In the genomic region with DNA sequence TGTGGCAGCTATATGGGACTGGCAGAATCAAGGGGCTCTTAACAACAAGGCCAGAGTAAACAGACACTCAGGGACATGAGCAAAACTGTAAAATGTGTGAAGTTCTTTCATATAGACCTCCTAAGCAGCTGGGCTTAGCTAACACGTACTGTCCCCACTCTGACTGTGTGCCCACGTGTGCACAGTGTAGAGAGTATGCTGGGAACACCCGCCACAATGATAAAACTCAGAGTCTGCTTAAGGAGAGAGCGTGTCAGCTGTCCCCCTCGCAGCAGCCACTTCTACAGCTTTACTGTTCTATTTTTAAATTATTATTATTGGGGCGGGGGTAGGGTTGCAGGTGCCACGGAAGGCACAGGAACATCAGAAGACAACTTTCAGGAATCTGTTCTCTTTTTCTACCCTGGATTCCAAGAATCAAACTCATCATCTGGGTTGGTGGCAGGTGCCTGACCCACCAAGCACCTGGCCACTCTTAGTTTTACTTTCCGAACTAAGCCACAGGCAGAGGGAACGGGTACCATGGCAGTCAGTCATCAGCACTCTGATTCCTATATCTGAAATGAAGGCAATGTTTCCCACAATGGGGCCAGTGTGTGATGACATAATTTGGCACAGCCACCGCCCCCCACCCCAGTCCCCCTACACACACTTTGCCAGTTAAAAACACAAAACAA, we compare ENCODE assay signal across 27 mouse cellular contexts.
DNase-seq lines count a peak whose midpoint lies in the region; ATAC-seq and TF ChIP-seq lines count a peak whose summit lies in the region.
"Had no signal": no experiment of that assay in that cellular context is flagged by ENCODE, and none has a peak within 500 bp of the region (broad histone marks: within the 10 kb centered on the region; RNA-seq: fewer than 3 reads in every experiment).

No protein-coding gene starts in this region.

- H3K36me3 ChIP-seq in heart, adult 2 months (ENCODE audit: control insufficient read depth, insufficient read depth, low read length) = peaks cover 2% of the 10 kb centered on the region
- no peaks in the 10 kb centered on the region for H3K36me3 ChIP-seq in heart, embryonic 14.5 days (ENCODE audit: control insufficient read depth, insufficient read depth, low read length)
- no peaks in the 10 kb centered on the region for H3K36me3 ChIP-seq in liver, postnatal 0 days (replicated peaks; ENCODE audit: insufficient read depth, low read length)
- no peaks in the 10 kb centered on the region for H3K36me3 ChIP-seq in liver, embryonic 12.5 days
- H3K36me3 ChIP-seq in small intestine, adult 2 months (ENCODE audit: control insufficient read depth, insufficient read depth, low read length) = no peaks in the 10 kb centered on the region
- H3K36me3 ChIP-seq: embryonic facial prominence, embryonic 12.5 days; limb, embryonic 12.5 days; midbrain, embryonic 15.5 days had no signal

- ATAC-seq in heart, embryonic 14.5 days (ENCODE audit: insufficient number of reproducible peaks, insufficient read depth, low FRiP score, low read depth) = peak; percentile 78; the same call in 1 of the 2 replicates
- ATAC-seq in liver, postnatal 0 days = peak; percentile 30; the same call in 1 of the 2 replicates
- ATAC-seq in liver, embryonic 12.5 days = no peak
- ATAC-seq: forebrain, embryonic 14.5 days; hindbrain, embryonic 16.5 days; lung, postnatal 0 days; midbrain, embryonic 15.5 days had no signal

- DNase-seq in heart, adult 11 months = peak; percentile 82
- DNase-seq in heart, adult 2 months = no peak
- DNase-seq in heart, adult 18-20 months = no peak
- DNase-seq in liver, postnatal 0 days = no peak
- no peak for DNase-seq in ovary, adult 18-20 months (ENCODE audit: low spot score)
- DNase-seq: adrenal gland, postnatal 14 days; cerebellum, adult 11 months; cerebellum, adult 9-10 months; embryo, embryonic 11 days; gastrocnemius, postnatal 25 days; kidney, adult 2 months; kidney, postnatal 36 days; right cerebral cortex, postnatal 4 days; thymus, adult 2 months; thymus, postnatal 36 days had no signal

- no peaks in the 10 kb centered on the region for H3K27me3 ChIP-seq in heart, adult 2 months (ENCODE audit: control insufficient read depth, insufficient read depth, low read length)
- H3K27me3 ChIP-seq in heart, embryonic 14.5 days (ENCODE audit: control insufficient read depth, insufficient read depth, low read length) = no peaks in the 10 kb centered on the region
- no peaks in the 10 kb centered on the region for H3K27me3 ChIP-seq in liver, postnatal 0 days (ENCODE audit: insufficient read depth, low read length)
- no peaks in the 10 kb centered on the region for H3K27me3 ChIP-seq in liver, embryonic 12.5 days (replicated peaks)
- H3K27me3 ChIP-seq in small intestine, adult 2 months (ENCODE audit: control insufficient read depth, insufficient read depth, low read length) = no peaks in the 10 kb centered on the region
- H3K27me3 ChIP-seq: embryonic facial prominence, embryonic 12.5 days; limb, embryonic 12.5 days; midbrain, embryonic 15.5 days had no signal

- peak overlapping the region; percentile 4 for H3K4me2 ChIP-seq in heart, embryonic 14.5 days (ENCODE audit: low read length)
- H3K4me2 ChIP-seq in liver, postnatal 0 days (ENCODE audit: low read depth, low read length) = no peak overlapping the region
- H3K4me2 ChIP-seq in liver, embryonic 12.5 days = no peak overlapping the region
- H3K4me2 ChIP-seq: embryonic facial prominence, embryonic 12.5 days; limb, embryonic 12.5 days; midbrain, embryonic 15.5 days had no signal

- no peak for TF ChIP-seq EP300 in heart, adult 2 months (IDR thresholded peaks at IDR 0.05; ENCODE audit: insufficient read depth, low read depth, low read length)
- TF ChIP-seq EP300 in liver, postnatal 0 days (IDR thresholded peaks at IDR 0.05; ENCODE audit: low read depth) = no peak

- H3K79me2 ChIP-seq in heart, adult 2 months (replicated peaks; ENCODE audit: control insufficient read depth, insufficient read depth, low read length) = peaks cover 4% of the 10 kb centered on the region

- WGBS in heart, adult 2 months = 63% methylated on average over 10 of the region's 10 CpGs
- 36% methylated on average over 10 of the region's 10 CpGs for WGBS in heart, embryonic 14.5 days
- WGBS in liver, postnatal 0 days (ENCODE audit: insufficient replicate concordance) = 78% methylated on average over 10 of the region's 10 CpGs
- 75% methylated on average over 10 of the region's 10 CpGs for WGBS in liver, embryonic 12.5 days (ENCODE audit: insufficient replicate concordance)
- 86% methylated on average over 10 of the region's 10 CpGs for WGBS in small intestine, adult 2 months

- H3K27ac ChIP-seq in heart, adult 2 months = no peak overlapping the region
- H3K27ac ChIP-seq in heart, embryonic 14.5 days (replicated peaks in 1 of 2; ENCODE audit: control insufficient read depth in 1 of 2, insufficient read depth in 1 of 2, low read depth in 2 of 2, low read length in 2 of 2) = peak overlapping the region; percentile 36 to 64; a peak in 3 of 4 replicates
- H3K27ac ChIP-seq in liver, postnatal 0 days (ENCODE audit: low read depth) = no peak overlapping the region
- no peak overlapping the region for H3K27ac ChIP-seq in liver, embryonic 12.5 days
- H3K27ac ChIP-seq in small intestine, adult 2 months (ENCODE audit: insufficient read depth, low read depth, low read length) = peak overlapping the region; percentile 49; the same call in 1 of the 2 replicates
- H3K27ac ChIP-seq: embryonic facial prominence, embryonic 12.5 days; layer of hippocampus, adult 2 months; left cerebral cortex, adult 2 months; limb, embryonic 12.5 days; macrophage; midbrain, embryonic 15.5 days had no signal

- peaks cover 7% of the 10 kb centered on the region for H3K4me1 ChIP-seq in heart, adult 2 months (ENCODE audit: control insufficient read depth, insufficient read depth, low read length)
- peaks cover 8 to 40% of the 10 kb centered on the region in 2 experiments; a peak in 3 of 4 replicates for H3K4me1 ChIP-seq in heart, embryonic 14.5 days (ENCODE audit: control insufficient read depth in 2 of 2, insufficient read depth in 2 of 2, low read length in 2 of 2)
- peaks cover 38% of the 10 kb centered on the region for H3K4me1 ChIP-seq in liver, postnatal 0 days (ENCODE audit: insufficient read depth)
- H3K4me1 ChIP-seq in liver, embryonic 12.5 days = peaks cover 2% of the 10 kb centered on the region; the same call in 1 of the 2 replicates
- H3K4me1 ChIP-seq in small intestine, adult 2 months (ENCODE audit: control insufficient read depth, insufficient read depth, insufficient read length, low read length) = peaks cover 4% of the 10 kb centered on the region; the same call in 1 of the 2 replicates

- no peak for TF ChIP-seq CTCF in heart, adult 2 months (IDR thresholded peaks at IDR 0.05)
- no peak for TF ChIP-seq CTCF in liver, postnatal 0 days (IDR thresholded peaks at IDR 0.05; ENCODE audit: low read depth)
- TF ChIP-seq CTCF in small intestine, adult 2 months (IDR thresholded peaks at IDR 0.05; ENCODE audit: extremely low read depth, insufficient read length, insufficient replicate concordance, low read depth, low read length) = no peak

- intact Hi-C loops in heart, adult 2 months (cut with DNase I) = no loop called here

- H3K9ac ChIP-seq in heart, adult 2 months (ENCODE audit: low read depth, low read length) = no peak overlapping the region
- H3K9ac ChIP-seq in heart, embryonic 14.5 days (ENCODE audit: low read length) = no peak overlapping the region
- H3K9ac ChIP-seq in liver, postnatal 0 days (replicated peaks) = no peak overlapping the region
- H3K9ac ChIP-seq in liver, embryonic 12.5 days = no peak overlapping the region
- H3K9ac ChIP-seq: embryonic facial prominence, embryonic 12.5 days; limb, embryonic 12.5 days; midbrain, embryonic 15.5 days had no signal

- H3K9me3 ChIP-seq in heart, embryonic 14.5 days (ENCODE audit: control insufficient read depth, low read length) = no peaks in the 10 kb centered on the region
- no peaks in the 10 kb centered on the region for H3K9me3 ChIP-seq in liver, postnatal 0 days (ENCODE audit: low read length)
- no peaks in the 10 kb centered on the region for H3K9me3 ChIP-seq in liver, embryonic 12.5 days (replicated peaks)
- H3K9me3 ChIP-seq: embryonic facial prominence, embryonic 12.5 days; limb, embryonic 12.5 days; midbrain, embryonic 15.5 days had no signal

- TF ChIP-seq POLR2A in heart, adult 2 months (IDR thresholded peaks at IDR 0.05; ENCODE audit: insufficient read depth, low read depth, low read length) = no peak
- no peak for TF ChIP-seq POLR2A in small intestine, adult 2 months (IDR thresholded peaks at IDR 0.05; ENCODE audit: low read depth, low read length)

- H3K4me3 ChIP-seq in heart, adult 2 months = no peak overlapping the region
- H3K4me3 ChIP-seq in heart, embryonic 14.5 days (ENCODE audit: control insufficient read depth in 1 of 2, insufficient read depth in 1 of 2, low read depth in 1 of 2, low read length in 2 of 2) = no peak overlapping the region
- no peak overlapping the region for H3K4me3 ChIP-seq in liver, postnatal 0 days (ENCODE audit: low read depth, low read length)
- no peak overlapping the region for H3K4me3 ChIP-seq in liver, embryonic 12.5 days
- H3K4me3 ChIP-seq in small intestine, adult 2 months (ENCODE audit: low read depth, low read length) = no peak overlapping the region
- H3K4me3 ChIP-seq: embryonic facial prominence, embryonic 12.5 days; layer of hippocampus, adult 2 months; left cerebral cortex, adult 2 months; limb, embryonic 12.5 days; midbrain, embryonic 15.5 days had no signal

Comparison
In these comparisons a context has a peak if more than half of its experiments do, and no peak if none do; other contexts are left out.
1. H3K27ac ChIP-seq: peak in heart, embryonic 14.5 days (2 of 2) and small intestine, adult 2 months (single experiment); none in heart, adult 2 months (single experiment), liver, postnatal 0 days (single experiment) and liver, embryonic 12.5 days (single experiment).